Mouse (Mus musculus) liver, postnatal 0 days (tissue): Measurements from ENCODE around the gene Denr. TPM values are rescaled to one million over a fixed set of nuclear protein-coding genes. Genes with fewer than 3 reads are reported as not detected.
A peak's percentile ranks its signal among the peaks of the same experiment; 100 is the strongest.

Experiments
- ATAC-seq: fragments of 200-750 bp; cut with Nextera tagmentation; 2 replicates; pipeline ENCODE4 v1.8.0; 2017; ENCODE audit warnings: mild to moderate bottlenecking, moderate library complexity
- DNase-seq: peaks from one replicate; pipeline ENCODE4 v3.0.0-alpha.2; 2016
- H3K27ac ChIP-seq: fragments of 300-500 bp; sonication (generic); 2 replicates; pipeline ENCODE4 v1.5.1; 2014; ENCODE audit warnings: antibody characterized with exemption, moderate library complexity, mild to moderate bottlenecking, low read depth
- H3K27me3 ChIP-seq: fragments of 300-500 bp; sonication (generic); 2 replicates; pipeline ENCODE4 v1.6.1; 2014; ENCODE audit warnings: low read length, control low read depth, mixed read lengths; ENCODE audit not compliant: insufficient read depth
- H3K36me3 ChIP-seq: fragments of 300-500 bp; sonication (generic); replicated peaks from 2 replicates; pipeline ENCODE4 v1.6.1; 2014; ENCODE audit warnings: mild to moderate bottlenecking, control low read depth, low read length, moderate library complexity, mixed read lengths; ENCODE audit not compliant: insufficient read depth
- H3K4me1 ChIP-seq: fragments of 300-500 bp; sonication (generic); 2 replicates; pipeline ENCODE4 v1.6.1; 2014; ENCODE audit warnings: antibody characterized with exemption, mild to moderate bottlenecking, control low read depth; ENCODE audit not compliant: insufficient read depth
- H3K4me2 ChIP-seq: fragments of 300-500 bp; sonication (generic); 2 replicates; pipeline ENCODE4 v1.6.1; 2014; ENCODE audit warnings: low read depth, mild to moderate bottlenecking, low read length, moderate library complexity, mixed read lengths
- H3K4me3 ChIP-seq: fragments of 300-500 bp; sonication (generic); 2 replicates; pipeline ENCODE4 v1.5.1; 2014; ENCODE audit warnings: low read depth, low read length
- H3K9ac ChIP-seq: fragments of 300-500 bp; sonication (generic); replicated peaks from 2 replicates; pipeline ENCODE4 v1.6.1; 2014; ENCODE audit warnings: mild to moderate bottlenecking, moderate library complexity
- H3K9me3 ChIP-seq: fragments of 300-500 bp; sonication (generic); 2 replicates; pipeline ENCODE4 v1.6.1; 2016; ENCODE audit warnings: mild to moderate bottlenecking, control low read depth, low read length, mixed read lengths
- CTCF ChIP-seq: sonication (generic); IDR thresholded peaks from 2 replicates; pipeline ENCODE4 v1.5.1; 2016; ENCODE audit warnings: antibody characterized with exemption, low read depth
- EP300 ChIP-seq: IDR thresholded peaks from 2 replicates; pipeline ENCODE4 v1.6.1; 2016; ENCODE audit warnings: antibody characterized with exemption, low read depth, mild to moderate bottlenecking
- WGBS: fragments of 180-500 bp; shearing (Covaris S2); extraction: QIAGEN DNeasy Blood & Tissue Kit; methylation state at CpG from one replicate; pipeline ENCODE4 v1.1.7; 2014; ENCODE audit not compliant: insufficient replicate concordance; 5-methylcytosine and 5-hydroxymethylcytosine counted together
- polyA plus RNA-seq: library from polyadenylated mRNA; unstranded; fragments of >200 nt; fragmentation: Nextera tagmentation; extraction: Ambion mirVana; gene quantifications from 2 replicates; pipeline ENCODE4 v1.2.1, GENCODE M21; 2015

Gene Denr
- polyA plus RNA-seq, 1 experiment from 2014 or later: 54.1 TPM

GRCm38 (mm10) chr5:123897352-123897751 lies 9.6 kb upstream of the Denr start:
- Histone ChIP-seq H3K9me3 (no peaks in the 10 kb centered on the region), H3K36me3 (no peaks in the 10 kb centered on the region), H3K9ac (no peak overlapping the region), H3K27me3 (no peaks in the 10 kb centered on the region), H3K4me1 (no peaks in the 10 kb centered on the region), H3K4me3 (no peak overlapping the region), H3K4me2 (no peak overlapping the region), H3K27ac (no peak overlapping the region)
- no peak for TF ChIP-seq EP300
- TF ChIP-seq CTCF: no peak
- ATAC-seq (no peak), DNase-seq (no peak)
- 45% methylated on average over 13 of the region's 13 CpGs for WGBS

GRCm38 (mm10) chr5:123904059-123904672 lies 2.8 kb upstream of the Denr start:
- DNase-seq (no peak), ATAC-seq (no peak)
- H3K4me2 ChIP-seq: no peak overlapping the region
- H3K27ac ChIP-seq: no peak overlapping the region
- H3K36me3 ChIP-seq: peaks cover 3% of the 10 kb centered on the region; the same call in 1 of the 2 replicates
- 68% methylated on average over 11 of the region's 11 CpGs for WGBS
- H3K27me3 ChIP-seq: no peaks in the 10 kb centered on the region
- H3K4me1 ChIP-seq: peaks cover 10% of the 10 kb centered on the region
- H3K4me3 ChIP-seq: no peak overlapping the region
- TF ChIP-seq CTCF (peak; percentile 29), EP300 (no peak)
- no peaks in the 10 kb centered on the region for H3K9me3 ChIP-seq
- no peak overlapping the region for H3K9ac ChIP-seq

GRCm38 (mm10) chr5:123906146-123906975 lies 614 bp upstream of the Denr start:
- peaks cover 19% of the 10 kb centered on the region for H3K36me3 ChIP-seq
- 61% methylated on average over 17 of the region's 17 CpGs for WGBS
- H3K27ac ChIP-seq: no peak overlapping the region
- no peaks in the 10 kb centered on the region for H3K9me3 ChIP-seq
- H3K9ac ChIP-seq: no peak overlapping the region
- peak overlapping the region; percentile 93 for H3K4me2 ChIP-seq
- ATAC-seq (no peak), DNase-seq (no peak)
- peak overlapping the region; percentile 87; the same call in 1 of the 2 replicates for H3K4me3 ChIP-seq
- H3K27me3 ChIP-seq: no peaks in the 10 kb centered on the region
- H3K4me1 ChIP-seq: peaks cover 10% of the 10 kb centered on the region
- TF ChIP-seq EP300 (no peak), CTCF (no peak)

- Histone ChIP-seq H3K36me3 (peaks cover 21% of the 10 kb centered on the region), H3K9ac (peak overlapping the region; percentile 98), H3K4me3 (peak overlapping the region; percentile 87), H3K27me3 (no peaks in the 10 kb centered on the region), H3K4me2 (peak overlapping the region; percentile 93), H3K9me3 (no peaks in the 10 kb centered on the region), H3K4me1 (peaks cover 10% of the 10 kb centered on the region), H3K27ac (peak overlapping the region; percentile 81)
- TF ChIP-seq CTCF (no peak), EP300 (no peak)
- DNase-seq (no peak), ATAC-seq (no peak)
- WGBS: 2% methylated on average over 9 of the region's 10 CpGs
These were observed 629 bp downstream of the Denr start for GRCm38 (mm10) chr5:123907631-123907977.

- Histone ChIP-seq H3K36me3 (peaks cover 32% of the 10 kb centered on the region), H3K9me3 (no peaks in the 10 kb centered on the region), H3K27me3 (no peaks in the 10 kb centered on the region), H3K9ac (no peak overlapping the region), H3K4me1 (no peaks in the 10 kb centered on the region), H3K27ac (no peak overlapping the region), H3K4me2 (no peak overlapping the region), H3K4me3 (no peak overlapping the region)
- WGBS: 60% methylated on average over 3 of the region's 3 CpGs
- no peak for TF ChIP-seq CTCF
- TF ChIP-seq EP300: no peak
- peak; percentile 9 for DNase-seq
- ATAC-seq: no peak
These were observed 7.9 kb downstream of the Denr start for GRCm38 (mm10) chr5:123914852-123915251.

- no peak for TF ChIP-seq EP300
- no peak for TF ChIP-seq CTCF
- Histone ChIP-seq H3K9me3 (no peaks in the 10 kb centered on the region), H3K27ac (no peak overlapping the region), H3K4me2 (no peak overlapping the region), H3K4me1 (no peaks in the 10 kb centered on the region), H3K36me3 (peaks cover 57% of the 10 kb centered on the region), H3K27me3 (no peaks in the 10 kb centered on the region), H3K4me3 (no peak overlapping the region), H3K9ac (no peak overlapping the region)
- 84% methylated on average over 6 of the region's 6 CpGs for WGBS
- no peak for ATAC-seq
- no peak for DNase-seq
These were observed 15.1 kb downstream of the Denr start for GRCm38 (mm10) chr5:123922112-123922511.
